Mouse (Mus musculus) forebrain, embryonic 12.5 days (tissue): ENCODE measurements at regions not wholly inside any gene's neighbourhood (a gene's known extent, or its start where the extent isn't known, plus 50 kb on each side); places are given as distances from the start of the nearest gene placed in this dataset.

Experiments
- ATAC-seq: fragments of 200-750 bp; cut with Nextera tagmentation; 2 replicates; pipeline ENCODE4 v1.8.0; 2017; ENCODE audit warnings: moderate TSS enrichment; ENCODE audit not compliant: low FRiP score
- H3K27ac ChIP-seq: fragments of 300-500 bp; sonication (generic); 2 replicates; pipeline ENCODE4 v1.5.1; 2016; ENCODE audit warnings: mild to moderate bottlenecking
- H3K27me3 ChIP-seq: fragments of 300-500 bp; sonication (generic); 2 replicates; pipeline ENCODE4 v1.6.1; 2016; ENCODE audit warnings: mild to moderate bottlenecking
- H3K36me3 ChIP-seq: fragments of 300-500 bp; sonication (generic); replicated peaks from 2 replicates; pipeline ENCODE4 v1.6.1; 2016; ENCODE audit warnings: mild to moderate bottlenecking
- H3K4me1 ChIP-seq: fragments of 300-500 bp; sonication (generic); 2 replicates; pipeline ENCODE4 v1.6.1; 2016
- H3K4me2 ChIP-seq: fragments of 300-500 bp; sonication (generic); 2 replicates; pipeline ENCODE4 v1.6.1; 2016; ENCODE audit warnings: mild to moderate bottlenecking, moderate library complexity
- H3K4me3 ChIP-seq: fragments of 300-500 bp; sonication (generic); replicated peaks from 2 replicates; pipeline ENCODE4 v1.5.1; 2016; ENCODE audit warnings: mild to moderate bottlenecking
- H3K9ac ChIP-seq: fragments of 300-500 bp; sonication (generic); 2 replicates; pipeline ENCODE4 v1.6.1; 2016; ENCODE audit warnings: mild to moderate bottlenecking
- H3K9me3 ChIP-seq: fragments of 300-500 bp; sonication (generic); 2 replicates; pipeline ENCODE4 v1.6.1; 2016
- WGBS: fragments of 180-500 bp; shearing (Covaris S2); methylation state at CpG from one replicate; pipeline ENCODE4 v1.1.7; 2016; 5-methylcytosine and 5-hydroxymethylcytosine counted together

- ATAC-seq: no peak
- H3K4me1 ChIP-seq: no peaks in the 10 kb centered on the region
- H3K27me3 ChIP-seq: no peaks in the 10 kb centered on the region
- no peaks in the 10 kb centered on the region for H3K36me3 ChIP-seq
- H3K27ac ChIP-seq: no peak overlapping the region
- H3K9ac ChIP-seq: no peak overlapping the region
- H3K4me2 ChIP-seq: no peak overlapping the region
- WGBS: 91% methylated on average over 2 of the region's 2 CpGs
- no peaks in the 10 kb centered on the region for H3K9me3 ChIP-seq
- no peak overlapping the region for H3K4me3 ChIP-seq
These were observed 63.9 kb upstream of the Cxcl12 start for GRCm38 (mm10) chr6:117104463-117104862.

- WGBS: 58% methylated on average over 6 of the region's 6 CpGs
- Histone ChIP-seq H3K4me1 (no peaks in the 10 kb centered on the region), H3K27ac (no peak overlapping the region), H3K27me3 (no peaks in the 10 kb centered on the region), H3K36me3 (no peaks in the 10 kb centered on the region), H3K9ac (no peak overlapping the region), H3K4me3 (no peak overlapping the region), H3K4me2 (no peak overlapping the region), H3K9me3 (no peaks in the 10 kb centered on the region)
- no peak for ATAC-seq
These were observed 63.1 kb upstream of the Cxcl12 start for GRCm38 (mm10) chr6:117105182-117105589.

GRCm38 (mm10) chr6:117110291-117110690 lies 58.0 kb upstream of the Cxcl12 start:
- Histone ChIP-seq H3K4me1 (no peaks in the 10 kb centered on the region), H3K4me3 (no peak overlapping the region), H3K9ac (no peak overlapping the region), H3K4me2 (no peak overlapping the region), H3K27me3 (no peaks in the 10 kb centered on the region), H3K36me3 (no peaks in the 10 kb centered on the region), H3K27ac (no peak overlapping the region), H3K9me3 (no peaks in the 10 kb centered on the region)
- ATAC-seq: no peak
- 71% methylated on average over 3 of the region's 3 CpGs for WGBS

GRCm38 (mm10) chr6:117114859-117115258 lies 53.5 kb upstream of the Cxcl12 start:
- WGBS: 76% methylated on average over 8 of the region's 8 CpGs
- Histone ChIP-seq H3K4me1 (no peaks in the 10 kb centered on the region), H3K27ac (no peak overlapping the region)

GRCm38 (mm10) chr6:117118081-117118480 lies 50.3 kb upstream of the Cxcl12 start:
- Histone ChIP-seq H3K27me3 (no peaks in the 10 kb centered on the region), H3K9me3 (no peaks in the 10 kb centered on the region), H3K36me3 (no peaks in the 10 kb centered on the region), H3K9ac (no peak overlapping the region), H3K27ac (no peak overlapping the region), H3K4me3 (no peak overlapping the region), H3K4me2 (no peak overlapping the region), H3K4me1 (no peaks in the 10 kb centered on the region)
- no peak for ATAC-seq
- 92% methylated on average over 3 of the region's 3 CpGs for WGBS

More at GRCm38 (mm10) chr6:117114859-117115258, 53.5 kb upstream of the Cxcl12 start:
- no peaks in the 10 kb centered on the region for H3K27me3 ChIP-seq
- no peak for ATAC-seq
- no peak overlapping the region for H3K9ac ChIP-seq
- no peaks in the 10 kb centered on the region for H3K9me3 ChIP-seq
- H3K36me3 ChIP-seq: no peaks in the 10 kb centered on the region
- H3K4me2 ChIP-seq: no peak overlapping the region
- H3K4me3 ChIP-seq: no peak overlapping the region
